Mouse (Mus musculus) forebrain, embryonic 16.5 days (tissue): ENCODE data around the gene Kirrel. TPM values are rescaled to one million over a fixed set of nuclear protein-coding genes. Genes with fewer than 3 reads are reported as not detected.

ENCODE experiments used
- ATAC-seq: fragments of 200-750 bp; cut with Nextera tagmentation; 2 replicates; pipeline ENCODE4 v1.8.0; 2017; ENCODE audit warnings: mild to moderate bottlenecking, moderate library complexity
- H3K27ac ChIP-seq: fragments of 300-500 bp; sonication (generic); 2 replicates; pipeline ENCODE4 v1.5.1; 2014; ENCODE audit warnings: low read length, control low read depth
- H3K27me3 ChIP-seq: fragments of 300-500 bp; sonication (generic); replicated peaks from 2 replicates; pipeline ENCODE4 v1.6.1; 2014; ENCODE audit warnings: low read length; ENCODE audit not compliant: control insufficient read depth, insufficient read depth
- H3K36me3 ChIP-seq: fragments of 300-500 bp; sonication (generic); 2 replicates; pipeline ENCODE4 v1.6.1; 2014; ENCODE audit not compliant: control insufficient read depth, insufficient read depth
- H3K4me1 ChIP-seq: fragments of 300-500 bp; sonication (generic); replicated peaks from 2 replicates; pipeline ENCODE4 v1.6.1; 2014; ENCODE audit warnings: low read length; ENCODE audit not compliant: control insufficient read depth, insufficient read depth
- H3K4me2 ChIP-seq: fragments of 300-500 bp; sonication (generic); 2 replicates; pipeline ENCODE4 v1.6.1; 2014; ENCODE audit warnings: mild to moderate bottlenecking, low read length, control low read depth
- H3K4me3 ChIP-seq: fragments of 300-500 bp; sonication (generic); replicated peaks from 2 replicates; pipeline ENCODE4 v1.5.1; 2014; ENCODE audit warnings: mild to moderate bottlenecking, low read length, control low read depth
- H3K9ac ChIP-seq: fragments of 300-500 bp; sonication (generic); replicated peaks from 2 replicates; pipeline ENCODE4 v1.6.1; 2014; ENCODE audit warnings: low read depth, low read length, control low read depth
- H3K9me3 ChIP-seq: fragments of 300-500 bp; sonication (generic); 2 replicates; pipeline ENCODE4 v1.6.1; 2016; ENCODE audit warnings: low read length; ENCODE audit not compliant: control insufficient read depth
- WGBS: fragments of 180-500 bp; shearing (Covaris S2); extraction: QIAGEN DNeasy Blood & Tissue Kit; methylation state at CpG from one replicate; pipeline ENCODE4 v1.1.7; 2014; 5-methylcytosine and 5-hydroxymethylcytosine counted together
- polyA plus RNA-seq: library from polyadenylated mRNA; unstranded; fragments of >200 nt; fragmentation: Nextera tagmentation; extraction: Ambion mirVana; gene quantifications from 2 replicates; pipeline ENCODE4 v1.2.1, GENCODE M21; 2015

The Kirrel gene
- polyA plus RNA-seq, 1 experiment from 2014 or later = 4.6 TPM

- ATAC-seq = peak; percentile 29
- Histone ChIP-seq H3K4me1 (peaks cover 47% of the 10 kb centered on the region), H3K9ac (peak overlapping the region; percentile 50), H3K9me3 (no peaks in the 10 kb centered on the region), H3K27ac (peak overlapping the region; percentile 78), H3K27me3 (no peaks in the 10 kb centered on the region), H3K4me3 (no peak overlapping the region), H3K36me3 (no peaks in the 10 kb centered on the region), H3K4me2 (peak overlapping the region; percentile 34)
- WGBS = 4% methylated on average over 16 of the region's 16 CpGs
These were observed 23.8 kb downstream of the Kirrel start for GRCm38 (mm10) chr3:87150689-87151244.

- no peak for ATAC-seq
- H3K27me3 ChIP-seq = no peaks in the 10 kb centered on the region
- H3K4me3 ChIP-seq = no peak overlapping the region
- peaks cover 44% of the 10 kb centered on the region for H3K4me1 ChIP-seq
- 14% methylated on average over 8 of the region's 8 CpGs for WGBS
- peak overlapping the region; percentile 78 for H3K27ac ChIP-seq
- H3K4me2 ChIP-seq = no peak overlapping the region; the same call in 1 of the 2 replicates
- H3K9me3 ChIP-seq = no peaks in the 10 kb centered on the region
- H3K9ac ChIP-seq = peak overlapping the region; percentile 50
- no peaks in the 10 kb centered on the region for H3K36me3 ChIP-seq
These were observed 24.4 kb downstream of the Kirrel start for GRCm38 (mm10) chr3:87150056-87150688.

GRCm38 (mm10) chr3:87149425-87149824 lies 25.1 kb downstream of the Kirrel start:
- 67% methylated on average over 10 of the region's 10 CpGs for WGBS
- Histone ChIP-seq H3K9ac (no peak overlapping the region), H3K36me3 (no peaks in the 10 kb centered on the region), H3K9me3 (no peaks in the 10 kb centered on the region), H3K27me3 (no peaks in the 10 kb centered on the region), H3K4me2 (no peak overlapping the region), H3K4me1 (peaks cover 42% of the 10 kb centered on the region), H3K4me3 (no peak overlapping the region), H3K27ac (no peak overlapping the region)
- ATAC-seq = no peak

GRCm38 (mm10) chr3:87144476-87145240 lies 29.9 kb downstream of the Kirrel start:
- Histone ChIP-seq H3K4me1 (peaks cover 7% of the 10 kb centered on the region; the same call in 1 of the 2 replicates), H3K9me3 (no peaks in the 10 kb centered on the region), H3K27me3 (no peaks in the 10 kb centered on the region), H3K36me3 (no peaks in the 10 kb centered on the region), H3K9ac (no peak overlapping the region), H3K4me2 (no peak overlapping the region), H3K4me3 (no peak overlapping the region), H3K27ac (no peak overlapping the region)
- ATAC-seq = 0 out of 2 replicates have a peak, but pooled peaks have one; percentile 27
- WGBS = 28% methylated on average over 6 of the region's 6 CpGs

GRCm38 (mm10) chr3:87140284-87140683 lies 34.3 kb downstream of the Kirrel start:
- H3K36me3 ChIP-seq = no peaks in the 10 kb centered on the region
- no peak overlapping the region for H3K4me3 ChIP-seq
- no peaks in the 10 kb centered on the region for H3K27me3 ChIP-seq
- H3K27ac ChIP-seq = no peak overlapping the region
- H3K4me1 ChIP-seq = peaks cover 7% of the 10 kb centered on the region; the same call in 1 of the 2 replicates
- H3K9me3 ChIP-seq = no peaks in the 10 kb centered on the region
- no peak overlapping the region for H3K4me2 ChIP-seq
- 33% methylated on average over 5 of the region's 5 CpGs for WGBS
- ATAC-seq = peak; percentile 12; the same call in 1 of the 2 replicates
- no peak overlapping the region for H3K9ac ChIP-seq

- no peak overlapping the region for H3K27ac ChIP-seq
- 31% methylated on average over 7 of the region's 7 CpGs for WGBS
- ATAC-seq = no peak
These were observed 37.8 kb downstream of the Kirrel start for GRCm38 (mm10) chr3:87136782-87137181.

GRCm38 (mm10) chr3:87134951-87135350 lies 39.6 kb downstream of the Kirrel start:
- H3K4me3 ChIP-seq = no peak overlapping the region
- no peak overlapping the region for H3K27ac ChIP-seq
- H3K9ac ChIP-seq = no peak overlapping the region
- H3K4me1 ChIP-seq = peaks cover 15% of the 10 kb centered on the region
- no peak for ATAC-seq
- H3K27me3 ChIP-seq = no peaks in the 10 kb centered on the region
- H3K9me3 ChIP-seq = no peaks in the 10 kb centered on the region
- H3K36me3 ChIP-seq = no peaks in the 10 kb centered on the region
- H3K4me2 ChIP-seq = no peak overlapping the region

More at GRCm38 (mm10) chr3:87136782-87137181, 37.8 kb downstream of the Kirrel start:
- Histone ChIP-seq H3K4me1 (peaks cover 5% of the 10 kb centered on the region), H3K9me3 (no peaks in the 10 kb centered on the region), H3K4me2 (no peak overlapping the region), H3K36me3 (no peaks in the 10 kb centered on the region), H3K4me3 (no peak overlapping the region), H3K9ac (no peak overlapping the region), H3K27me3 (no peaks in the 10 kb centered on the region)

GRCm38 (mm10) chr3:87131694-87132347 lies 42.7 kb downstream of the Kirrel start:
- ATAC-seq = no peak
- Histone ChIP-seq H3K9me3 (no peaks in the 10 kb centered on the region), H3K9ac (no peak overlapping the region), H3K27me3 (no peaks in the 10 kb centered on the region), H3K36me3 (no peaks in the 10 kb centered on the region), H3K4me3 (no peak overlapping the region), H3K4me1 (peaks cover 15% of the 10 kb centered on the region), H3K27ac (no peak overlapping the region), H3K4me2 (no peak overlapping the region)
- WGBS = 48% methylated on average over 11 of the region's 11 CpGs

GRCm38 (mm10) chr3:87130933-87131332 lies 43.6 kb downstream of the Kirrel start:
- Histone ChIP-seq H3K27me3 (no peaks in the 10 kb centered on the region), H3K9ac (no peak overlapping the region), H3K4me3 (no peak overlapping the region)

More at GRCm38 (mm10) chr3:87130933-87131332, 43.6 kb downstream of the Kirrel start:
- H3K9me3 ChIP-seq = no peaks in the 10 kb centered on the region
- H3K4me2 ChIP-seq = no peak overlapping the region
- H3K36me3 ChIP-seq = no peaks in the 10 kb centered on the region
- no peak for ATAC-seq
- WGBS = 22% methylated on average over 6 of the region's 6 CpGs
- H3K27ac ChIP-seq = no peak overlapping the region
- H3K4me1 ChIP-seq = peaks cover 15% of the 10 kb centered on the region
